Mouse (Mus musculus) embryo, embryonic 11 days (tissue): ENCODE data around the gene Rassf5.
"Not testable (repeated sequence)": the region's sequence is repeated elsewhere in the genome, so short reads cannot be mapped to it uniquely, and the experiment has no call there.

ENCODE experiments used
- DNase-seq: peaks from one replicate; pipeline ENCODE4 v3.0.0-alpha.2; 2015

The Rassf5 gene

GRCm38 (mm10) chr1:131175189-131175588 is 69.9 kb downstream of the Rassf5 start:
- DNase-seq = no peak

- DNase-seq = no peak
These were observed 70.7 kb downstream of the Rassf5 start for GRCm38 (mm10) chr1:131174299-131174861.

GRCm38 (mm10) chr1:131173809-131174208 is 71.2 kb downstream of the Rassf5 start:
- DNase-seq = no peak

- no peak for DNase-seq
These were observed 72.1 kb downstream of the Rassf5 start for GRCm38 (mm10) chr1:131173001-131173400.

GRCm38 (mm10) chr1:131167612-131168011 is 77.4 kb downstream of the Rassf5 start:
- no peak for DNase-seq

GRCm38 (mm10) chr1:131164427-131164826 is 80.6 kb downstream of the Rassf5 start:
- DNase-seq = no peak

GRCm38 (mm10) chr1:131161091-131161490 is 84.0 kb downstream of the Rassf5 start:
- no peak for DNase-seq

- DNase-seq = not testable (repeated sequence)
These were observed 85.3 kb downstream of the Rassf5 start for GRCm38 (mm10) chr1:131159573-131160327.

GRCm38 (mm10) chr1:131155456-131155855 is 89.6 kb downstream of the Rassf5 start:
- peak; percentile 50 for DNase-seq

- peak; percentile 94 for DNase-seq
These were observed 91.9 kb downstream of the Rassf5 start, which contains the start of gene Eif2d for GRCm38 (mm10) chr1:131153018-131153629. Gene Eif2d, plus strand, starts transcription at chr1:131153181.

GRCm38 (mm10) chr1:131149496-131149895 is 95.6 kb downstream of the Rassf5 start:
- no peak for DNase-seq

GRCm38 (mm10) chr1:131146181-131146614 is 98.9 kb downstream of the Rassf5 start:
- DNase-seq = no peak

- DNase-seq = not testable (repeated sequence)
These were observed 99.8 kb downstream of the Rassf5 start for GRCm38 (mm10) chr1:131145222-131145621.

GRCm38 (mm10) chr1:131142472-131142871 is 102.6 kb downstream of the Rassf5 start:
- DNase-seq = no peak

- no peak for DNase-seq
These were observed 103.6 kb downstream of the Rassf5 start for GRCm38 (mm10) chr1:131141449-131141848.

- no peak for DNase-seq
These were observed 105.7 kb downstream of the Rassf5 start for GRCm38 (mm10) chr1:131139102-131140095.

- DNase-seq = peak; percentile 97
These were observed 106.7 kb downstream of the Rassf5 start, which contains the start of gene Dyrk3 for GRCm38 (mm10) chr1:131138191-131139016. Gene Dyrk3, minus strand, starts transcription at chr1:131138340.

- no peak for DNase-seq
These were observed 107.3 kb downstream of the Rassf5 start for GRCm38 (mm10) chr1:131137717-131138118.

GRCm38 (mm10) chr1:131137111-131137510 is 107.9 kb downstream of the Rassf5 start:
- peak; percentile 33 for DNase-seq

- DNase-seq = no peak
These were observed 109.0 kb downstream of the Rassf5 start for GRCm38 (mm10) chr1:131135960-131136629.

GRCm38 (mm10) chr1:131134942-131135522 is 110.0 kb downstream of the Rassf5 start:
- DNase-seq = no peak
